Mouse (Mus musculus): Measurements from ENCODE around the gene Gm27027. TPM values are rescaled to one million over a fixed set of nuclear protein-coding genes. Genes with fewer than 3 reads are reported as not detected.

Gm27027 gene
- polyA plus RNA-seq, 1 experiment from 2014 or later, result not detected

DNA sequence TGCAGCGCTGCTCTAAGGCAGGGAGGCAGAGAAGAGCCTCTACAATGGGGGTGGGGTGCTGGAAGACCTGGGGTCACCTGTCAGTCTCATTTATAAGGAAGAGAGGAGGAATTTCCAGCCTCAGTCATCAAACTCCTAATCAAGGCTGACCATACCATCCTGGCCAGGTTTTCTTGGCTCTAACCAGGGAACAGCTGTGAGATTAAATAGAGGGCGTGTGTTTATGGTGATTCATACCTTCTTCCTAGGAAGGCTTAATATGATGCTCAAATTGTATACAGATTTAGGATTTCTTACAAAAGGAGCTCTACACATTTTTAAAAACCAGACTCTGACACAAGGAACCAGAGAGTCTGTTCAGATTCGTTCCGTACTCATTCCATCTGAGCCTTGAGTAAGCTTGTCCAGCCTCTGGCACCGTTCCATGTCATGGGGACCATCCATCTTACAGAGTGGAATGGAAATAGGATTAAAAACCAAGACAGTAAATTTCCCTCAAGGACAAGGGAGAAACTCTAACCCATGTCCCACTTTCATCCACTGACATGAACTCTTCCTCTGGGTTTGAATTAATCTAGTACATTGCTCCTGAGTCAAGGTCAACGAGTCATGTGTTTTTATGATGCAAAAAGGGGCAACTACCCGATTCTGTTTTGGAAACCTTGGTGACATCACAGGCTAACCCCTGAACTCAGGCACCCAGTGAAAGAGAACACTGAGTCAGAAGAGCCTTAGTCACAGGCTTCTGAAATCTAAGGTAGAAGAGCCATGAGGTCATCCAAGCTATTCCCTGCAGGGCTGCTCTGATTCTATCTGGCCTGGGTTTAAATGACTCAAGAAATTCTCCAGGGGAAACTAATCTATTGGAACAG is 16.7 kb downstream of the Gm27027 start:
- Histone ChIP-seq H3K9me3 (ENCODE audit: low read length) (no peaks in the 10 kb centered on the region), H3K9ac (replicated peaks) (no peak overlapping the region), H3K27ac (ENCODE audit: low read depth) (no peak overlapping the region), H3K4me2 (ENCODE audit: low read depth, low read length) (no peak overlapping the region), H3K36me3 (replicated peaks; ENCODE audit: insufficient read depth, low read length) (peaks cover 19% of the 10 kb centered on the region), H3K27me3 (ENCODE audit: insufficient read depth, low read length) (no peaks in the 10 kb centered on the region), H3K4me1 (ENCODE audit: insufficient read depth) (peaks cover 7% of the 10 kb centered on the region), H3K4me3 (ENCODE audit: low read depth, low read length) (no peak overlapping the region)
- ATAC-seq, result no peak
- 82% methylated on average over 7 of the region's 7 CpGs for WGBS (ENCODE audit: insufficient replicate concordance)
- TF ChIP-seq EP300 (IDR thresholded peaks at IDR 0.05; ENCODE audit: low read depth) (no peak), CTCF (IDR thresholded peaks at IDR 0.05; ENCODE audit: low read depth) (no peak)
- DNase-seq, result no peak

DNA sequence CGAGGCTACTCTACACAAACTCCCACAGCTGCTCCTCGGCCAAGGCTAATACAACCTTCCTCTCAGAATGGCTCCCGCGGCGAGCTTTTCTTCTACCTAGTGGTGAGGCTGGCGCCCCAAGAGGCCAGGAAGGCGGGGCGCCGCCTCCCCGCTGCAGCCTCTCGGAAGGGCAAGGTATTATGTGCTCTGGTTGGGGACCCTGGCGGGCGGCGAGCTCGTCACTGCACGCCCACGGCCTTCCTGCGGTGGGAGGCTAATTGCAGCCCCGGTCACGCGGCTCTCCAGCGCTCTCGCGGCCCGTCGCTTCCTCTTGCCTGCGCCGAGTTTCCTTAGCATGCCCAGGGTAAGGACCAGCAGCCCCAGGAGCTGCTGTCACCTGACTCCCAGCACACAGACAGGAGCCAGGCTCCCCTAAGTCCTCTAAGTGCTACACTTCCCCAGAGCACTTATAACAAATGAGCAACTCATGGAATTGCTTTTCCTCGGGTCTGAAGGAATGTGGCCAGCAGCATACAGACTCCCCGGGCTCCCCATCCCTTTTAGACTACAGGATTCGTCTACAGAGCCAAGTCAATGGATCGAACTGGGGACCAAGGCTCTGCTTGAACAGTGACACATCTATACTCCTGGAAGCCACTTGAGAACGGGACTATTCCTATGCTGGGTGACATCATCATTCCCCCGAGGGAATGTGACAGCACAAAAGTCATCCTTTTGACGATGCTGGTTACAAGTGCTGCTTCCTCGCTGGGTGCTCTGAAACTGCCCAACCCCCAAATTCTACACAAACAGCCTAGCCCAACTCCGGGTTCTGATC is 19.5 kb downstream of the Gm27027 start:
- 4% methylated on average over 36 of the region's 37 CpGs for WGBS (ENCODE audit: insufficient replicate concordance)
- TF ChIP-seq CTCF (IDR thresholded peaks at IDR 0.05; ENCODE audit: low read depth) (peak; percentile 34), EP300 (IDR thresholded peaks at IDR 0.05; ENCODE audit: low read depth) (no peak)
- DNase-seq, result peak; percentile 49
- Histone ChIP-seq H3K27me3 (ENCODE audit: insufficient read depth, low read length) (no peaks in the 10 kb centered on the region), H3K4me1 (ENCODE audit: insufficient read depth) (peaks cover 7% of the 10 kb centered on the region), H3K4me3 (ENCODE audit: low read depth, low read length) (peak overlapping the region; percentile 32), H3K9me3 (ENCODE audit: low read length) (no peaks in the 10 kb centered on the region), H3K9ac (replicated peaks) (no peak overlapping the region; the same call in 1 of the 2 replicates), H3K4me2 (ENCODE audit: low read depth, low read length) (peak overlapping the region; percentile 68), H3K27ac (ENCODE audit: low read depth) (no peak overlapping the region), H3K36me3 (replicated peaks; ENCODE audit: insufficient read depth, low read length) (peaks cover 18% of the 10 kb centered on the region)
- peak; percentile 69 for ATAC-seq

- Histone ChIP-seq H3K27ac (ENCODE audit: low read depth) (no peak overlapping the region), H3K9me3 (ENCODE audit: low read length) (no peaks in the 10 kb centered on the region), H3K9ac (replicated peaks) (no peak overlapping the region), H3K4me2 (ENCODE audit: low read depth, low read length) (peak overlapping the region; percentile 68), H3K4me1 (ENCODE audit: insufficient read depth) (peaks cover 7% of the 10 kb centered on the region), H3K4me3 (ENCODE audit: low read depth, low read length) (peak overlapping the region; percentile 32), H3K36me3 (replicated peaks; ENCODE audit: insufficient read depth, low read length) (peaks cover 10% of the 10 kb centered on the region; the same call in 1 of the 2 replicates), H3K27me3 (ENCODE audit: insufficient read depth, low read length) (no peaks in the 10 kb centered on the region)
- WGBS (ENCODE audit: insufficient replicate concordance), result 39% methylated on average over 21 of the region's 21 CpGs
- no peak for TF ChIP-seq EP300 (IDR thresholded peaks at IDR 0.05; ENCODE audit: low read depth)
- ATAC-seq (peak; percentile 11; the same call in 1 of the 2 replicates), DNase-seq (no peak)
Observed at GRCm38 (mm10) chr2:93975526-93976435, 20.4 kb downstream of the Gm27027 start.

- Histone ChIP-seq H3K36me3 (replicated peaks; ENCODE audit: insufficient read depth, low read length) (peaks cover 7% of the 10 kb centered on the region; the same call in 1 of the 2 replicates), H3K4me3 (ENCODE audit: low read depth, low read length) (no peak overlapping the region), H3K4me1 (ENCODE audit: insufficient read depth) (peaks cover 7% of the 10 kb centered on the region), H3K4me2 (ENCODE audit: low read depth, low read length) (no peak overlapping the region), H3K27me3 (ENCODE audit: insufficient read depth, low read length) (no peaks in the 10 kb centered on the region), H3K9ac (replicated peaks) (no peak overlapping the region), H3K9me3 (ENCODE audit: low read length) (no peaks in the 10 kb centered on the region), H3K27ac (ENCODE audit: low read depth) (no peak overlapping the region)
- ATAC-seq (no peak), DNase-seq (no peak)
- 48% methylated on average over 7 of the region's 7 CpGs for WGBS (ENCODE audit: insufficient replicate concordance)
- no peak for TF ChIP-seq CTCF (IDR thresholded peaks at IDR 0.05; ENCODE audit: low read depth)
- no peak for TF ChIP-seq EP300 (IDR thresholded peaks at IDR 0.05; ENCODE audit: low read depth)
Observed at GRCm38 (mm10) chr2:93975041-93975440, 21.1 kb downstream of the Gm27027 start.

DNA sequence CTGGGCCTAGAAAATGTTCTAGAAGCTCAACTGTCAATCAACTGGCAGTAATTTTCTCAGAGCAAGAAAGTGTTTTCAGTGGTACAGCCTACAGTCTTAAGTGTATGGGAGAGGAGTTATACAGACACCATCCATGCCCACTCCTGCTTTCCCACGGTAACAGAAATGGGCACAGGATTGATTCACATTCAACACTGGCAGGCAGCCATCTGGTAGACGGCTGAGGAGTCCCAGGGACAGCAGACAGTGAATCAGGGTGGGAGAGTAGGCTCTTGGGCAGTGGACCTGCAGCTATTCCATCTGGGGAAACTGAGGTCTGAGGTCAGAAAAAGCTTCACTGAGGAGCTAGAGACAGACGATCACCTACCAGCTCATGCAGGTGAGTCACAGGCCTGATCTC is 24.5 kb downstream of the Gm27027 start:
- H3K4me2 ChIP-seq (ENCODE audit: low read depth, low read length), result no peak overlapping the region
- H3K9ac ChIP-seq (replicated peaks), result no peak overlapping the region
- H3K27me3 ChIP-seq (ENCODE audit: insufficient read depth, low read length), result no peaks in the 10 kb centered on the region
- no peaks in the 10 kb centered on the region for H3K36me3 ChIP-seq (replicated peaks; ENCODE audit: insufficient read depth, low read length)
- H3K27ac ChIP-seq (ENCODE audit: low read depth), result no peak overlapping the region
- no peak for DNase-seq
- H3K4me3 ChIP-seq (ENCODE audit: low read depth, low read length), result no peak overlapping the region
- no peaks in the 10 kb centered on the region for H3K9me3 ChIP-seq (ENCODE audit: low read length)
- WGBS (ENCODE audit: insufficient replicate concordance), result 68% methylated on average over 3 of the region's 3 CpGs
- no peak for TF ChIP-seq EP300 (IDR thresholded peaks at IDR 0.05; ENCODE audit: low read depth)
- TF ChIP-seq CTCF (IDR thresholded peaks at IDR 0.05; ENCODE audit: low read depth), result no peak
- H3K4me1 ChIP-seq (ENCODE audit: insufficient read depth), result peaks cover 6% of the 10 kb centered on the region
- no peak for ATAC-seq

All from liver, postnatal 0 days (tissue).